Mouse (Mus musculus): ENCODE data around the gene Arhgap15. TPM values are rescaled to one million over a fixed set of nuclear protein-coding genes. Genes with fewer than 3 reads are reported as not detected.

Arhgap15 gene
- polyA plus RNA-seq, 1 experiment = 1.7 TPM

- no peak for DNase-seq
- no peaks in the 10 kb centered on the region for H3K27me3 ChIP-seq (replicated peaks; ENCODE audit: control insufficient read depth, insufficient read depth, low read length)
- TF ChIP-seq CTCF (conservative IDR thresholded peaks at IDR 0.05; ENCODE audit: insufficient read depth, insufficient read length, low read depth, low read length) (no peak), POLR2A (IDR thresholded peaks at IDR 0.05; ENCODE audit: low read depth, low read length) (no peak)
- H3K27ac ChIP-seq (ENCODE audit: insufficient read depth, low read depth, low read length) = no peak overlapping the region
- WGBS = 87% methylated on average over 3 of the region's 3 CpGs
- no peaks in the 10 kb centered on the region for H3K36me3 ChIP-seq (ENCODE audit: control insufficient read depth, insufficient read depth, low read length)
- H3K4me3 ChIP-seq (ENCODE audit: insufficient read depth, low read depth, low read length) = no peak overlapping the region
- peaks cover 3% of the 10 kb centered on the region for H3K4me1 ChIP-seq (ENCODE audit: control insufficient read depth, insufficient read depth, low read length)
Observed at GRCm38 (mm10) chr2:43793105-43793504, 44.5 kb downstream of the Arhgap15 start.

DNA sequence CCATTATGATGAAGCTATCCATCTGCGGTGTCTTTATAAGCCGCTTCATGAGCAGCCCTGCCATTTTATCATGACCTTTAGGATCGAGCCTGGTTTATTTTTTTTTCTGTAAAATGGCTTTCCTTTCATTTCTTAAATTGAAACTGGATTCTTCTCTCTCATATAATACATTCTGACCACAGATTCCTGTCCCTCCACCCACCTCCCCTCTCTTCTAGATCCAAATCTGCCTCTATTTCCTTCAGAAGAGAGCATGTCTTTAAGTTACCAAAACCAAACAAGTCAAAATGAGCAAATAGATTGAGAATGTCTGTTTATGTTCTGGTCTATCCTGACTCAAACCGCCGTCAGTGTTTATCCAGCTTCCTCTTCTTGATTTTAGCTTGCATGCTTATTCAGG, 46.1 kb downstream of the Arhgap15 start:
- DNase-seq = no peak
- Histone ChIP-seq H3K36me3 (ENCODE audit: control insufficient read depth, insufficient read depth, low read length) (no peaks in the 10 kb centered on the region), H3K27me3 (replicated peaks; ENCODE audit: control insufficient read depth, insufficient read depth, low read length) (no peaks in the 10 kb centered on the region), H3K4me1 (ENCODE audit: control insufficient read depth, insufficient read depth, low read length) (peaks cover 3% of the 10 kb centered on the region), H3K27ac (ENCODE audit: insufficient read depth, low read depth, low read length) (no peak overlapping the region), H3K4me3 (ENCODE audit: insufficient read depth, low read depth, low read length) (no peak overlapping the region)
- TF ChIP-seq POLR2A (IDR thresholded peaks at IDR 0.05; ENCODE audit: low read depth, low read length) = no peak
- WGBS = 91% methylated on average over 5 of the region's 5 CpGs

DNA sequence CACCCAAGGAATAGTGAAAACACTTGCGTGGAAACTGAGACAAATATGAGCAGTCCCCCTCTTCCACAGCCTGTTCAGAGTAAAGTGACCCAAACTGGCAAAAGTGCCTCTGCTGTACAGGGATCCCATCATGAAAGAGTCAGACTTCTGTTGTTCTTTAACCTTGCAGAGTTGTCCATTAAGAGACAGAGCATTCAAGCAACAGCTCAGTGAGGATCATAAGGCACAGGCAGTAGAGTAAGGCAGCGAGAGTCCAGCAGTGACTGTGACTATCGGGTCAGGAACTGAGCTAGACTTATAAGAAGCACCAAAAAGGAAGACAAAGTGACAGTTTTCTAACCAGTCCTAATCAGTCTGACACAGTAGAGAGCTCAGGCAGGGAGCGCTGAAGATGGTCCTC, 47.8 kb downstream of the Arhgap15 start:
- DNase-seq = peak; percentile 48
- H3K4me1 ChIP-seq (ENCODE audit: control insufficient read depth, insufficient read depth, low read length) = no peaks in the 10 kb centered on the region; the same call in 1 of the 2 replicates
- H3K27ac ChIP-seq (ENCODE audit: insufficient read depth, low read depth, low read length) = no peak overlapping the region
- H3K27me3 ChIP-seq (replicated peaks; ENCODE audit: control insufficient read depth, insufficient read depth, low read length) = no peaks in the 10 kb centered on the region
- WGBS = 61% methylated on average over 4 of the region's 4 CpGs
- no peak for TF ChIP-seq POLR2A (IDR thresholded peaks at IDR 0.05; ENCODE audit: low read depth, low read length)
- TF ChIP-seq CTCF (conservative IDR thresholded peaks at IDR 0.05; ENCODE audit: insufficient read depth, insufficient read length, low read depth, low read length) = no peak
- no peak overlapping the region for H3K4me3 ChIP-seq (ENCODE audit: insufficient read depth, low read depth, low read length)
- H3K36me3 ChIP-seq (ENCODE audit: control insufficient read depth, insufficient read depth, low read length) = no peaks in the 10 kb centered on the region

- H3K4me1 ChIP-seq (ENCODE audit: control insufficient read depth, insufficient read depth, low read length) = no peaks in the 10 kb centered on the region
- TF ChIP-seq CTCF (conservative IDR thresholded peaks at IDR 0.05; ENCODE audit: insufficient read depth, insufficient read length, low read depth, low read length) (no peak), POLR2A (IDR thresholded peaks at IDR 0.05; ENCODE audit: low read depth, low read length) (no peak)
- no peaks in the 10 kb centered on the region; the same call in 1 of the 2 replicates for H3K27me3 ChIP-seq (replicated peaks; ENCODE audit: control insufficient read depth, insufficient read depth, low read length)
- H3K4me3 ChIP-seq (ENCODE audit: insufficient read depth, low read depth, low read length) = no peak overlapping the region
- DNase-seq = peak; percentile 41
- H3K27ac ChIP-seq (ENCODE audit: insufficient read depth, low read depth, low read length) = no peak overlapping the region
- no peaks in the 10 kb centered on the region for H3K36me3 ChIP-seq (ENCODE audit: control insufficient read depth, insufficient read depth, low read length)
- 21% methylated on average over 4 of the region's 4 CpGs for WGBS
Observed at GRCm38 (mm10) chr2:43805960-43806744, 57.5 kb downstream of the Arhgap15 start.

DNA sequence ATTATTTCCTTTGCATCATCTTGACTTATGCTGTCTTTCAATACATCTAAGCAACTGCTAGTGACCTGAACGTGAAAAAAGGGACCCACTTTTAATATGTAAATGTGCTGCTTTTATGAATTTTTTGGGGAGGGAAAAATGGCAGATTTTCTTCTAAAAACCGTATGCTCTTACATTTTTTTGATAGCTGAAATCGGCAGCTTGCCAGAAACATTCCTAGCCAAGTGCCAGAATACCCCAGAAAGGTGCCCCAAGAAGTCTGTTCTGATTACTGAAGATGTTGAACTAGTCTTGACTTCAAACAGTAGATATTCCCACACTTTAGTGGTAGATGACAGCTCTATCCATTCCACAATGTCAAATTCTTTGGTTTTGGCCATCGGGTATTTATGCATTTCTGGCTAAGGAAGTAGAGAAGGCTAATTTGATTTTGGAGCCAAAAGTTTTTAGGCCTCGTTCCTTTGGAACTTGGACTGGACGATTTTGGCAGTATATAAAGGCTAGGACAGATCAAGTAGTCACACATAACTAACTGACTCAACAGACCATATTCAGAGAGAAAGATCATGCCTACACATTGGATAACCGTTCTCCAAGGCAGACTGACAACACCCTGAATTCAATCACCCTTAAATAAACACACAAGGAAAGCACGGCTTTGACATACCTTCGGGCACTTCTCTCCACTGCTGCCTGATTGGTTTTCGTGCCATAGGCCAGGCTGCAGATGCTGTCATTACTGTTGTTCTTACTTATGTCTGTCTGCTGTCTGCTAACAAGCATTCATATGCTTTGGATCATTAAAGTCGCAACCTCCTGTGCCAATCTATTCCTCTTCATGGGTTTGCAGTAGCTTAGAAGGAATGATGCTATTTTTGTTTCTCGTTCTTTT, 67.5 kb downstream of the Arhgap15 start:
- no peak for TF ChIP-seq CTCF (conservative IDR thresholded peaks at IDR 0.05; ENCODE audit: insufficient read depth, insufficient read length, low read depth, low read length)
- no peak for TF ChIP-seq POLR2A (IDR thresholded peaks at IDR 0.05; ENCODE audit: low read depth, low read length)
- Histone ChIP-seq H3K4me1 (ENCODE audit: control insufficient read depth, insufficient read depth, low read length) (no peaks in the 10 kb centered on the region), H3K27ac (ENCODE audit: insufficient read depth, low read depth, low read length) (no peak overlapping the region), H3K4me3 (ENCODE audit: insufficient read depth, low read depth, low read length) (no peak overlapping the region), H3K36me3 (ENCODE audit: control insufficient read depth, insufficient read depth, low read length) (no peaks in the 10 kb centered on the region), H3K27me3 (replicated peaks; ENCODE audit: control insufficient read depth, insufficient read depth, low read length) (no peaks in the 10 kb centered on the region)
- DNase-seq = no peak
- WGBS = 70% methylated on average over 12 of the region's 12 CpGs

GRCm38 (mm10) chr2:43816788-43817581, 68.4 kb downstream of the Arhgap15 start:
- WGBS = 82% methylated on average over 8 of the region's 8 CpGs
- H3K27ac ChIP-seq (ENCODE audit: insufficient read depth, low read depth, low read length) = no peak overlapping the region
- no peak overlapping the region for H3K4me3 ChIP-seq (ENCODE audit: insufficient read depth, low read depth, low read length)
- no peak for TF ChIP-seq POLR2A (IDR thresholded peaks at IDR 0.05; ENCODE audit: low read depth, low read length)
- TF ChIP-seq CTCF (conservative IDR thresholded peaks at IDR 0.05; ENCODE audit: insufficient read depth, insufficient read length, low read depth, low read length) = no peak
- no peaks in the 10 kb centered on the region for H3K36me3 ChIP-seq (ENCODE audit: control insufficient read depth, insufficient read depth, low read length)
- H3K4me1 ChIP-seq (ENCODE audit: control insufficient read depth, insufficient read depth, low read length) = no peaks in the 10 kb centered on the region
- H3K27me3 ChIP-seq (replicated peaks; ENCODE audit: control insufficient read depth, insufficient read depth, low read length) = no peaks in the 10 kb centered on the region
- DNase-seq = no peak

All from kidney, adult 2 months (tissue).